Mouse (Mus musculus): Measurements from ENCODE around the gene Serpini1. TPM values are rescaled to one million over a fixed set of nuclear protein-coding genes. Genes with fewer than 3 reads are reported as not detected.

The Serpini1 gene
- polyA plus RNA-seq, 1 experiment, result 79.6 TPM

DNA sequence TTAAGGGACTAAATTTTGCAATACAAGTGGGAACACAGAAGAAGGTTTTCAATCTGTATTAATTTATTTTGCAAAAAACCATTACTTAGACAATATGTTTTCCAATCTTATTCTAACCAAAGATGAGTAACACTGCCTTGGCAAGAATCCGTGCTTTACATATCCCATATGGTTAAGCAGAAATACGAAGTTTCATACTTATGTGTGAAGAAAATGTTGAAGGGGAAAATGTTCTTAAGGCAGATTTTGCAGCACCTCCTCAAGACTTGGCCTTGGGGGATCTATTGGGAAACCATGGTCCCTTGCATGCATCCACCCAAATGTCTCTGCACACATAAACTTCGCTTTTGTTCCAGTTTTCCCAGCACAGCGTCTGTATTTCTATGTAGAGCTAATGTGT, 27.6 kb downstream of the Serpini1 start:
- Histone ChIP-seq H3K4me1 (ENCODE audit: control insufficient read depth, insufficient read depth, low read length) (peaks cover 3% of the 10 kb centered on the region; the same call in 1 of the 2 replicates), H3K4me3 (replicated peaks; ENCODE audit: insufficient read depth, low read depth, low read length) (no peak overlapping the region), H3K27me3 (ENCODE audit: control insufficient read depth, insufficient read depth, low read length) (no peaks in the 10 kb centered on the region), H3K27ac (ENCODE audit: insufficient read depth, low read length) (no peak overlapping the region)
- DNase-seq, result no peak
- TF ChIP-seq CTCF (IDR thresholded peaks at IDR 0.05; ENCODE audit: borderline replicate concordance, insufficient read depth, low read depth, low read length), result no peak
- no peak for TF ChIP-seq POLR2A (IDR thresholded peaks at IDR 0.05; ENCODE audit: borderline replicate concordance, insufficient read depth, low read length)
- 93% methylated on average over 4 of the region's 4 CpGs for whole genome bisulfite sequencing

DNA sequence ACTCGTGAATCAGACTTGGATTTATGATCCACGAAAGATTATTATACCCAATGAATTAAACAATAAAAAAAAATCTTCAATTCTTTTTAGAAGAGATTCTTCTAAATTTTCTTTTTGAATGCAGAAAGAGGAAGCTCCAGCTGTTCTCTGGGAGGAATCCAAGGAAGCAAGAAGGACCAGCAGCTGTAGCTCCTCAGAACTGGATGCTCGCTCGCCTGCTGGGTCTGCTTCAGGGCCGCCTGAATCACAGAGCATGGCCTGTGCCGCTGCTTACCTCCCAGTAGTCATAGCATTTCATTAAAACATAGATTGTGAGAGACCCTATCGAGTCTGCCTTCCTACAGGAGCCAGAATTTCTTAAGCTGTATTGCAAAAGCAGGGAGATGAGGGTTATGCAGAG, 53.7 kb downstream of the Serpini1 start:
- no peaks in the 10 kb centered on the region for H3K27me3 ChIP-seq (ENCODE audit: control insufficient read depth, insufficient read depth, low read length)
- no peak overlapping the region for H3K4me3 ChIP-seq (replicated peaks; ENCODE audit: insufficient read depth, low read depth, low read length)
- TF ChIP-seq POLR2A (IDR thresholded peaks at IDR 0.05; ENCODE audit: borderline replicate concordance, insufficient read depth, low read length) (no peak), CTCF (IDR thresholded peaks at IDR 0.05; ENCODE audit: borderline replicate concordance, insufficient read depth, low read depth, low read length) (no peak)
- no peaks in the 10 kb centered on the region for H3K4me1 ChIP-seq (ENCODE audit: control insufficient read depth, insufficient read depth, low read length)
- no peak overlapping the region for H3K27ac ChIP-seq (ENCODE audit: insufficient read depth, low read length)
- no peak for DNase-seq
- WGBS, result 75% methylated on average over 7 of the region's 7 CpGs

DNA sequence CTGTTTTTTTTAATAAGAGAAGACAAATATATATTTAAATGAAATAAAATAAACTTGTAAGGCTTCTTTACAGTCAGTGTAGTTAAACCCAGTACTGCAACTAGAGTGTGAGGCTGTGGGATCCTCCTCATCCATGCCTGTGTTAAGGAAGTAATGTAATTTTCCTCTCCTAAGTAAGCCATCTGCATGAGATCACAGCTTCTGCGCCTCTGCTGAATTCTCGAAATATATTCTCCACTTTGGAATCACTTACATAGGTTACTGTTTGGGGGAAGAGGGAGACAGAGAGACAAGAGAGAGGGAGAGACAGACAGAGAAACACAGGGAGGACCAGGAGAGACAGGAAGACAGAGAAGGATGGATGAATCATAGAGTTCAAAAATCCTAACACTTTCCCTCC, 67.3 kb downstream of the Serpini1 start:
- 91% methylated on average over 2 of the region's 2 CpGs for WGBS
- H3K27me3 ChIP-seq (ENCODE audit: control insufficient read depth, insufficient read depth, low read length), result no peaks in the 10 kb centered on the region
- H3K4me1 ChIP-seq (ENCODE audit: control insufficient read depth, insufficient read depth, low read length), result no peaks in the 10 kb centered on the region
- H3K27ac ChIP-seq (ENCODE audit: insufficient read depth, low read length), result no peak overlapping the region
- no peak for TF ChIP-seq CTCF (IDR thresholded peaks at IDR 0.05; ENCODE audit: borderline replicate concordance, insufficient read depth, low read depth, low read length)
- no peak for TF ChIP-seq POLR2A (IDR thresholded peaks at IDR 0.05; ENCODE audit: borderline replicate concordance, insufficient read depth, low read length)
- DNase-seq, result no peak
- no peak overlapping the region for H3K4me3 ChIP-seq (replicated peaks; ENCODE audit: insufficient read depth, low read depth, low read length)

DNA sequence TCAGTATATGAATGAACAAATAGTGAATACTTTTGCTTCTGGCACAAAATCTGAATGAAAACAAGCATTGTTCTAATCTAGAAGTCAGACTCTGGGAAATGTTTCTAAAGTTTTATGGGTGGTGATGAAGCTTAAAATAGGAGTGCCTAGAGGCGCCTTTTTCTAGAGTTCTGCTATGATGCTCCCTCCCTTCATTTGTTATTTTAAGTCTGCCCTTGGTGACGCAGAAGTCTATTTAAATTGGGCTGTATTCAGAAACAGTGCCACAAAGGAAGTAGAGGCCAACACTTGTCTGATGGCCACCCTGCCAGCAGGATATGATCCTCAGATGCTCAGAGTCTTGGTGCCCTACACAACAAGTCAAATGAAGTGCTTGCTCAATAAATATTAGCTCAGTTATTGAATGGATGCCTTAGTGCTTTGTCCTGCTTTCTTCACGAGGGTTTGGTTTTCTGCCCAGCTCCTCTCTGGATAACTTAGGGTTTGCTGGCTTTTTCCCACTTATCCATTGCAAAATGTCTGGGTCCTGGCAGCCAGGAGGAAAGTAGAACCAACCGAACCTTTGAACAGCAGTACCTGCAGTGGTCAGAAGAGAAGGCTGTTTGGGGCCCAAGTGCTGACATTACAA, 73.8 kb downstream of the Serpini1 start:
- no peak for DNase-seq
- WGBS, result 86% methylated on average over 4 of the region's 4 CpGs
- H3K4me3 ChIP-seq (replicated peaks; ENCODE audit: insufficient read depth, low read depth, low read length), result no peak overlapping the region

DNA sequence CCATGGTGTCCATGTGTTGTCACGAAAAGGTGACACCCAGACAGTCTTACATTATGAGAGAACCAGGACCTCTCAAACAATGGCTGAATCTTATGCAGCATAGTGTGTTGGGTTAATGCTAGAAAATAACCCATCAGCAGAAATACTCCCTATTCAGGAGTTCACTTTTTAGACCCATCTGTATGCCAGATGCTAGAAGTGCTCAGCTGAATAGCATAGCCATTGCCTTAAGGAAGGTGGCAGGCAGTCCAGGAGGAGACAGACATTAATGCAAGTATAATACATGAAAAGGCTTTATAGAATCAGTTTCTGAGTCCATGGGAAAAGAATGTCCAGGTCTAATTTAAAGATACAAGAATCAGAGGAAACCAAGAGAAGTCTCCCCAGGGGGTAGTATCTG, 75.9 kb downstream of the Serpini1 start:
- no peak for DNase-seq
- no peak overlapping the region for H3K27ac ChIP-seq (ENCODE audit: insufficient read depth, low read length)
- no peak overlapping the region for H3K4me3 ChIP-seq (replicated peaks; ENCODE audit: insufficient read depth, low read depth, low read length)
- TF ChIP-seq CTCF (IDR thresholded peaks at IDR 0.05; ENCODE audit: borderline replicate concordance, insufficient read depth, low read depth, low read length) (no peak), POLR2A (IDR thresholded peaks at IDR 0.05; ENCODE audit: borderline replicate concordance, insufficient read depth, low read length) (no peak)
- WGBS, result 96% methylated on average over 1 of the region's 1 CpGs
- peaks cover 6% of the 10 kb centered on the region for H3K4me1 ChIP-seq (ENCODE audit: control insufficient read depth, insufficient read depth, low read length)
- no peaks in the 10 kb centered on the region for H3K27me3 ChIP-seq (ENCODE audit: control insufficient read depth, insufficient read depth, low read length)

More for the DNA sequence above, 73.8 kb downstream of the Serpini1 start:
- TF ChIP-seq POLR2A (IDR thresholded peaks at IDR 0.05; ENCODE audit: borderline replicate concordance, insufficient read depth, low read length) (no peak), CTCF (IDR thresholded peaks at IDR 0.05; ENCODE audit: borderline replicate concordance, insufficient read depth, low read depth, low read length) (no peak)
- Histone ChIP-seq H3K4me1 (ENCODE audit: control insufficient read depth, insufficient read depth, low read length) (peaks cover 6% of the 10 kb centered on the region), H3K27me3 (ENCODE audit: control insufficient read depth, insufficient read depth, low read length) (no peaks in the 10 kb centered on the region), H3K27ac (ENCODE audit: insufficient read depth, low read length) (no peak overlapping the region)

DNA sequence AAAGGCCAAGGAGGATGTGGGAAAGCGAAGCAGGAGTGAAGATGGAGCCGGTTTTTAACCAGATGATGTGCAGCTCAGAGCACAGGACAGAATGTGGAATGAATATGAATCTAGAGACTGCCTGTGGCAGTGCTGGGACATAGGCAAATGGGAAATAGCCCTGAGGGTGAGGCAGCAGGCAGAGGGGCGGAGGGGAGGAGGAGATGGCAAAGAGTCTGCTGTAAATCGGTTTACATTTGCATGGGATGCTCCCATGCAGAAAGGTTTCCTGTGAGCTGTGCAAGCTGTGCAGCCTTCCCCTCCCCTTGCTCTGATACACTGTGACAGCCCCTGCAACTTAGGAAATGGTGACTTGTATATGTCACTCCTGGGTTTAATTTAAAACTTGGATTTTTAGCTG, 76.3 kb downstream of the Serpini1 start:
- H3K4me3 ChIP-seq (replicated peaks; ENCODE audit: insufficient read depth, low read depth, low read length), result no peak overlapping the region
- WGBS, result 49% methylated on average over 4 of the region's 4 CpGs
- no peak for DNase-seq
- H3K27ac ChIP-seq (ENCODE audit: insufficient read depth, low read length), result no peak overlapping the region
- TF ChIP-seq POLR2A (IDR thresholded peaks at IDR 0.05; ENCODE audit: borderline replicate concordance, insufficient read depth, low read length) (no peak), CTCF (IDR thresholded peaks at IDR 0.05; ENCODE audit: borderline replicate concordance, insufficient read depth, low read depth, low read length) (no peak)
- no peaks in the 10 kb centered on the region for H3K27me3 ChIP-seq (ENCODE audit: control insufficient read depth, insufficient read depth, low read length)
- peaks cover 6% of the 10 kb centered on the region for H3K4me1 ChIP-seq (ENCODE audit: control insufficient read depth, insufficient read depth, low read length)

DNA sequence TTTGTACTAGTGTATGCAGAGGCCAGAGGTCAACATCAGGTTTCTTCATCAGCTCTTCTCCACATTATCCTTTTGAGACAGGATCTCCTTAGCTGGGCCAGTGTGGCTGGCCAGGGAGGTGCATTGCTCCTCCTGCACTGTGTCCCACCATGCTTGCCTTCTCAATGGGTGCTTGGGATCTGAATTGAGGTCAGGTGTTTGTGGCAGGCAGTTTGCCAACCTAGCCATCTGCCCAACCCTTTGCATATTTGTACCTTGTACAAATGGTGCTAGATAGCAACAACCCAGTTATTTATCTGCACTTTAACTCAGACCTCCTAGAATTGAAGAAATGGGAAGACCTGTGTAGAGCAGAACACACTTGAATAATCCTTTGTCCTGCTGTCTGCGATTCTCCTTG, 78.3 kb downstream of the Serpini1 start:
- no peak overlapping the region; the same call in 1 of the 2 replicates for H3K27ac ChIP-seq (ENCODE audit: insufficient read depth, low read length)
- TF ChIP-seq POLR2A (IDR thresholded peaks at IDR 0.05; ENCODE audit: borderline replicate concordance, insufficient read depth, low read length), result no peak
- no peak for TF ChIP-seq CTCF (IDR thresholded peaks at IDR 0.05; ENCODE audit: borderline replicate concordance, insufficient read depth, low read depth, low read length)
- WGBS, result 45% methylated on average over 1 of the region's 1 CpGs
- peak; percentile 71 to 83 for DNase-seq
- H3K4me1 ChIP-seq (ENCODE audit: control insufficient read depth, insufficient read depth, low read length), result peaks cover 6% of the 10 kb centered on the region; the same call in 1 of the 2 replicates
- H3K4me3 ChIP-seq (replicated peaks; ENCODE audit: insufficient read depth, low read depth, low read length), result no peak overlapping the region
- H3K27me3 ChIP-seq (ENCODE audit: control insufficient read depth, insufficient read depth, low read length), result no peaks in the 10 kb centered on the region

DNA sequence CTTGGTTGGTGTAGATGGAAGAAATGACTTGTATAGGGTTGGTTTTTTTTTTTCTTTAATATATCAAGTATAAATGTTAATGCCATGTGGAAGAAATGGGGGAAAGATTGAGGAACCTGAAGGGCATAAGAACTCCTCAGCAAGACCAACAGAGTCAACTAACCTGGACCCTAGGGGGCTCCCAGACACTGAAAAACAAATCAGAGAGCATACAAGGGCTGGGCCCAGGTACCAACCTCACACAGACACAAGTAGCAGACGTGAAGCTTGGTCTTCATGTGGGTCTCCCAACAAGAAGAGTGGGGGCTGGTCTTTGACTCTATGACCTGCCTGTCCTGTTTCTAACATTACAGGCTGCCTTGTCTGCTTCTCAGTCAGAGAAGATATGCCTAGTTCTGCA, 82.2 kb downstream of the Serpini1 start:
- Histone ChIP-seq H3K4me3 (replicated peaks; ENCODE audit: insufficient read depth, low read depth, low read length) (no peak overlapping the region), H3K4me1 (ENCODE audit: control insufficient read depth, insufficient read depth, low read length) (peaks cover 6% of the 10 kb centered on the region; the same call in 1 of the 2 replicates), H3K27me3 (ENCODE audit: control insufficient read depth, insufficient read depth, low read length) (no peaks in the 10 kb centered on the region), H3K27ac (ENCODE audit: insufficient read depth, low read length) (no peak overlapping the region)
- DNase-seq, result no peak
- TF ChIP-seq CTCF (IDR thresholded peaks at IDR 0.05; ENCODE audit: borderline replicate concordance, insufficient read depth, low read depth, low read length), result no peak
- TF ChIP-seq POLR2A (IDR thresholded peaks at IDR 0.05; ENCODE audit: borderline replicate concordance, insufficient read depth, low read length), result no peak
- 81% methylated on average over 1 of the region's 1 CpGs for WGBS

All from cerebellum, adult 2 months (tissue).